Mouse (Mus musculus): ENCODE measurements at regions not wholly inside any gene's neighbourhood (a gene's known extent, or its start where the extent isn't known, plus 50 kb on each side); places are given as distances from the start of the nearest gene placed in this dataset.

GRCm38 (mm10) chr2:158909086-158909485, 114.5 kb downstream of the Dhx35 start:
- no peak for DNase-seq (ENCODE audit: low spot score)

DNA sequence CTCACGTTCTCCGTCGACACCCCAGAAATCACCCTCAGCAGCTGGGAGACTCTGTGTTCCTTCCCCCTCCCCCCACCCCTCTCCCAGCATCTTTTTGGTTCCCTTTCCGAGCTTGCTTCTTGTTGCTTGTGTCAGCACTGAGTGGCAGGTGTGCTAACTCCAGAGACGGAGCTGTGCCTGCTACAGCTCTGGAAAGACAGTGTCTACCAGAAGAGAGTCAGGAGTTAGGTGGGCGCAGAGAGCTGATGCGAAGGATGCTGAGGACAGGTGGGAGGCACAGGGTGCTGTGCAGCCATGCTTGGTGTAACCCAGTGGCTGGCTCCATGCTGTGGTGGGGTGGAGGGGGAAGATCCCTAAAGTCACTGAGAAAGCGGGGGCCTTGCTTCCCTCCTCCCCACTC, 115.7 kb downstream of the Dhx35 start:
- DNase-seq (ENCODE audit: low spot score), result no peak

GRCm38 (mm10) chr2:158911191-158911590, 116.6 kb downstream of the Dhx35 start:
- no peak for DNase-seq (ENCODE audit: low spot score)

DNA sequence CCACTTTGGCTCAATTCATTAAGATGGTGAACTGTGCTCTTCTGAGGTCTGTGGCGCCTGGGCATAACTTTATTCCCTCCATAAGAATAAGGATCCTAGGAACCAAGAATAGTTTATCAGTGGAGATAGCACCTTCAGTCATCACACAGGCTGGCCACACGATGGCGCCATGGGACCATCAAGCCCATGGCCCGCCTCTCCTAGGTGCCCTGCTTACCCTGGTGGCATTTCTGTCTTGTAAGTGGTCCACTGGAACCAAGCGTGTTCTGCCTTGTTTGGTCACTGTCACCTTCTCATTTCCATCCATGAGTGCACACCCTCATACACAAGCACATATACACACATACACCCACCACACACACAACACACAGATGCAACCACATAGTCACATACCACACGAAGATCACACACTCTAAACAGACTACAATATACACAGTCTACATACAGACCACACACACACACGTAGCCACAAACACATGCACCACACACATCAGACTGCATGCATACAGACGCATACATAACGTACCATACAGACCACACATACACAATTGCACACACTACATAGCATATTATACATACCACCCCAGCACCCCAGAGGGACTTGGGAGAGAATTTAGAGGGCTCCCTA, 118.1 kb downstream of the Dhx35 start:
- peak; percentile 23 for DNase-seq (ENCODE audit: low spot score)

GRCm38 (mm10) chr2:158917398-158917797, 122.8 kb downstream of the Dhx35 start:
- DNase-seq (ENCODE audit: low spot score), result peak; percentile 44

- DNase-seq (ENCODE audit: low spot score), result no peak
Observed at GRCm38 (mm10) chr2:158918312-158918711, 123.7 kb downstream of the Dhx35 start.

GRCm38 (mm10) chr2:158921342-158922255, 127.0 kb downstream of the Dhx35 start:
- no peak for DNase-seq (ENCODE audit: low spot score)

DNA sequence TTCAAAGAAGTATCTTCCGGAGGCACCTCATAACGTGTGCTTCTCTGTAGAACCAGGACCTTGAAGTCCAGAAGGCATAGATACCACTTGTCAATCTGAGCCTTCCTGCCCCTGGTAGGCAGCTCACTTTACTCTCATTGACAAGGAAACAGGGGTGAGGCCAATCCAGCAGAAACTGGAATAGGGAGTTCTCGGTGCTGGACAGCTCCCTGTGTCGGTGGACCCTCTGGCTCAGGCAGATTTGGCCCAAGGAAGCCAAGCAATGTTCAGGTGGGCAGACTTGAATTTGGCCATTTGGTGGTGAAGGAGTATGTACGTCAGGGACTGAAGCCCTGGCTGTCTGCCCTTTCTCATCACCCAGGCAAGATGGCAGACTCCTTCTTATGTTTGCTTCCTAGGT, 128.2 kb downstream of the Dhx35 start:
- DNase-seq (ENCODE audit: low spot score), result no peak

DNA sequence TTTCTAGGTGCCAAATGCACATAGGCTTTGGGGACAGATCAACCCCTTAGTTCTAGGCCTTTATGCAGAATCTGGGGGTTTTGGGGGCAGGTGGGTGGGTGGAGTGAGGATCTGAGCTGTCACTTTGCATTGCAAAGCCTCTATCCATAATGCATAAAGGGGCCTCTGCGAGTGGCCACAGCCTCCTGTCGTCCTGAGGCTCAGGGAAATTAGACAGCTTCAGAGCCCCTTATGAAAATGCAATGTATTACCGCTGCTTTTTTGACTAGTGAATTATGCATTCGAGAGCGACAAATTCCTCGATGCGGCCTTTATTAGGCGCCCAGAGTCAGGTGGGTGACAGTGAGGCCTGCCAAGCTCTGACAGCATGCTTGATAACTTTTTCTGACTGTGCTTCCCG, 134.9 kb downstream of the Dhx35 start:
- no peak for DNase-seq (ENCODE audit: low spot score)

- DNase-seq (ENCODE audit: low spot score), result no peak
Observed at GRCm38 (mm10) chr2:158937948-158938565, 143.4 kb downstream of the Dhx35 start.

- DNase-seq (ENCODE audit: low spot score), result no peak
Observed at GRCm38 (mm10) chr2:158949418-158949817, 154.8 kb downstream of the Dhx35 start.

DNA sequence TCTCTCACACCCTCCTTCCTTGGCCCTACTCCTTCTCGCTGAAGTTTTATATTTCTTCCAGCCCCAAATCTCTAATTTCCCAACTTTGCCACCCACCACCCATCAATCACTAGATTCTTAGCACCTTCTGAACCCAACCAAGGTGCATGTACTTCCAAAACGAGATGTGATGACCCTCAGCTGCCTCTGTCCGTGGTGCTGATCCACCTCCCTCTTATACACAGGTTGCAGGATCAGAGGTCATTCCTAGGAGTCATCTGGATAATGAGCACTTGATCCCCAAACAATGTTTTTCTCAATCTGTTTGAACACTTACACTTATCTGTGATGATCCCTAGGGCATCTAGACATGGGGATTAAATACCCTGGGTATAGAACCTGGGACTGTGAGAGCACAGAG, 156.5 kb downstream of the Dhx35 start:
- DNase-seq (ENCODE audit: low spot score), result no peak

DNA sequence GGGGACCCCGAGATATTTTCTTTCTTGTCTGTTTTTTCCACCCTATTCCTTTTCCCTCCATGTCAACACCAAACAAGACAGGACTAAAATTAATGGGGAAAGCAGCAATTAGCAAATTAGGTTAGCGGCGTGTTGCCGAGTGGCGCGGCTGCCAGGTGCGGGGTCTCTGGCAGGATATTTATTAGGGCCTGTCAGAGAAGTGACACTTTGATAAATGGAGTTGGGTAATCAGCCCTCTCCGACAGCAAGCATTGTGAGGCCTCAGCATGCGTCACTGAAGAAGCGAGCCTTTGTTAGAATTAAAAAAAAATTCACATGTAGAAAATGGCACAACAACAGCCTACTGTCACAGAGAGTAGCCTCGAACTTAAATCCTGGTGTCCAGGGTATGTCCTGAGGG, 162.3 kb downstream of the Dhx35 start:
- DNase-seq (ENCODE audit: low spot score), result no peak

- DNase-seq (ENCODE audit: low spot score), result peak; percentile 64
Observed at GRCm38 (mm10) chr2:158965003-158965665, 170.5 kb downstream of the Dhx35 start.

- no peak for DNase-seq (ENCODE audit: low spot score)
Observed at GRCm38 (mm10) chr2:158972178-158972577, 177.6 kb downstream of the Dhx35 start.

- no peak for DNase-seq (ENCODE audit: low spot score)
Observed at GRCm38 (mm10) chr2:158985529-158986148, 191.0 kb downstream of the Dhx35 start.

- no peak for DNase-seq (ENCODE audit: low spot score)
Observed at GRCm38 (mm10) chr2:159002481-159003186, 208.0 kb downstream of the Dhx35 start.

- no peak for DNase-seq (ENCODE audit: low spot score)
Observed at GRCm38 (mm10) chr2:159003187-159003497, 208.5 kb downstream of the Dhx35 start.

- DNase-seq (ENCODE audit: low spot score), result no peak
Observed at GRCm38 (mm10) chr2:159004417-159004816, 209.8 kb downstream of the Dhx35 start.

GRCm38 (mm10) chr2:159012725-159013124, 218.1 kb downstream of the Dhx35 start:
- no peak for DNase-seq (ENCODE audit: low spot score)

GRCm38 (mm10) chr2:159014553-159014952, 219.9 kb downstream of the Dhx35 start:
- DNase-seq (ENCODE audit: low spot score), result no peak
